Mouse (Mus musculus): ENCODE measurements around the gene Gm11985. TPM values are rescaled to one million over a fixed set of nuclear protein-coding genes. Genes with fewer than 3 reads are reported as not detected.

Gm11985 gene
- polyA plus RNA-seq, 1 experiment, result not detected

DNA sequence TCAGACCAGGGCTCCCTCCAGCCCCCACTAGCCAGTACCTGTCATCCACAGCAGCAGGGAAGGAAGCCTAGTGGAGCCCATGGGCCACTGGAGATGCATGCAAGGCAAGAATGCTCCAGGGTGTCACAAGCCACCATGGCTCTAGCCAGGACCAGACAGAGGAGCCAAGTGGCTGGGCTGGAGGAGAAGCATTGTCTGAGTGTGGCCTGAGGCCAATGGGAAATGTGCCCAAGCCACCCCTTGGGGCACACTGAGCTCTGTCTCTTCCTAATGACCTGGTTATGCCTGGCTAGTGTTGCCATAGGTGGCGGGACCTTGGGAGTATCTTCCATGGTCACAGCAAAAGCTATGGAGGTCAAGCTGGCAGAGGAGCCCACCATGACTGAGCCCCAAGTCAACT is 18.7 kb downstream of the Gm11985 start:
- TF ChIP-seq CTCF (IDR thresholded peaks at IDR 0.05; ENCODE audit: insufficient read depth, low read length) (no peak), POLR2A (IDR thresholded peaks at IDR 0.05; ENCODE audit: borderline replicate concordance, extremely low read depth, low read depth, low read length) (no peak)
- 95% methylated on average over 1 of the region's 1 CpGs for WGBS
- Histone ChIP-seq H3K4me3 (replicated peaks; ENCODE audit: extremely low read depth, low read depth, low read length) (no peak overlapping the region), H3K4me1 (ENCODE audit: control insufficient read depth, insufficient read depth, low read length) (no peaks in the 10 kb centered on the region)
- DNase-seq, result no peak

DNA sequence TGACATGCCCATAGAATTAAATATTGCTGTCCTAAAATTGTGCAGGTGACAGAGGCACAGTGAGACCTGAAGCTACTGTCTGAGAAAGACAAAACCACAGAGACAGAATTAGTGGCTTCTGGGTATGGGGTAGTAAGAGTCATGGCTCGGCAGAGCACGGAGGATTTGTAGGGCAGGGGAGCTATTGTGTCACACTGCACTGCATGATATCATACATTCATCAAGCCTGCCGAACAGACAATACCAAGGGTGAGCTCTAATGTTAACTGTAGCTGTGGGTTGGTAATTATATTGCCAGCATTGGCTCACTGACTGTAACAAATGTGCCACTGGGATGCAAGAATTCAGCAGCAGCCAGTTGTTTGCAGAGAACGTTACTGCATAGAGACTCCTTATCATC is 24.0 kb downstream of the Gm11985 start:
- WGBS, result 68% methylated on average over 4 of the region's 4 CpGs
- no peak overlapping the region for H3K4me3 ChIP-seq (replicated peaks; ENCODE audit: extremely low read depth, low read depth, low read length)
- no peaks in the 10 kb centered on the region for H3K4me1 ChIP-seq (ENCODE audit: control insufficient read depth, insufficient read depth, low read length)
- TF ChIP-seq CTCF (IDR thresholded peaks at IDR 0.05; ENCODE audit: insufficient read depth, low read length) (no peak), POLR2A (IDR thresholded peaks at IDR 0.05; ENCODE audit: borderline replicate concordance, extremely low read depth, low read depth, low read length) (no peak)
- DNase-seq, result no peak

DNA sequence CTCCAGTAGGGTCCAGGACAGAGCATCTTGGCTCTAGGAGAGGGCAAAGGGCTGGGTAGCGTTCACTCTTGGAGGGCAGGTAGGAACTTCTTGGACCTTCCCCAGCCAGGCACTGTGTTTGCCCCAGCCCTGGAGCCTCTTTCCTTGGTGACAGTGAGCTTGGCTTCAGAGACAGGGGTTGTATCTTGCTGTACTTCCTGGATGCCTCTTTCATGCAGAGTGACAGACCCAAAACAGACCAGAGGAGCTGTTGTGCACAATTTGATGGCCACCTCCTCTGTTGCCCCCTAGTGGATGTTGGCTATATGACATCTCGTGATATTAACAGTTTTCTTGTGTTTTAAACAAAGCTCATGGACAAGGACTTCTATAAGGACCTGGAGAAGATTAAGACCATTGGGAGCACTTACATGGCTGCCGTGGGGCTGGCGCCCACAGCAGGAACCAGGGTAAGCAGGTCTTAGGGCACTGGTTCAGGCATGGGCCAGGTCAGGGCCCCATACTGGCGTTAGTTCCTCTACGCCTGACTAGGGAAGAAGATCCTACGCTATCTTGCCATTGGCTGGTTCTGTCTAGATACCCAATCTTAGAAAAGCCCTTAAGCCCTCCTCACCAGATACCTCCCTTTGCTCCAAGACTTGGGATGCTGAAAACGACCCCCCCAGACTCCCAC is 26.7 kb downstream of the Gm11985 start:
- no peak for DNase-seq

DNA sequence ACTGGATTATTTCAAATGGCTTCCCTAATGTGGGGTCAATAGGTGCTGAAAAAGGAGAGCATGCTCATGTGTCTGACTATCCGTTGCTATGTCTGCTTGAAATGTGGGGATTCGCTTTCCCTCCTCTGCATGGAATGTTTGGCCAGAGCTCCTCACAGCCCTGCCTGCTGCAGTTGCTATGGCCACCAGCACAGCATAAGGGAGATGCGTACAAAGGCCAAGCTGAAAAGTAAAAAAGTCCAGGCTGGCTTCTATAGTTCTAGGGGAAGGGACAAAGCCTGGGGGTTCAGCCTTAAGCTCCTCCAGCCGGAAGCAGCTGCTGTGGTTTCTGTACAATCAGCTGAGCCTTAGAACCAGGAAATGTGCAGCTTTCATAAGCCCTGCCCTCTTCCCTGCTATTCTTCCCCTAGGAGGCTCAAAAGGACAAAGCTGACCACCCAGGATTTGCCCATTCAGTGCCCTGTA is 27.7 kb downstream of the Gm11985 start:
- TF ChIP-seq POLR2A (IDR thresholded peaks at IDR 0.05; ENCODE audit: borderline replicate concordance, extremely low read depth, low read depth, low read length) (no peak), CTCF (IDR thresholded peaks at IDR 0.05; ENCODE audit: insufficient read depth, low read length) (no peak)
- DNase-seq, result no peak
- Histone ChIP-seq H3K4me3 (replicated peaks; ENCODE audit: extremely low read depth, low read depth, low read length) (no peak overlapping the region), H3K4me1 (ENCODE audit: control insufficient read depth, insufficient read depth, low read length) (no peaks in the 10 kb centered on the region)
- 43% methylated on average over 4 of the region's 4 CpGs for WGBS

More for the DNA sequence above, 26.7 kb downstream of the Gm11985 start:
- TF ChIP-seq POLR2A (IDR thresholded peaks at IDR 0.05; ENCODE audit: borderline replicate concordance, extremely low read depth, low read depth, low read length), result no peak
- 0 out of 2 replicates have a peak, but pooled peaks have one; percentile 26 for TF ChIP-seq CTCF (IDR thresholded peaks at IDR 0.05; ENCODE audit: insufficient read depth, low read length)
- Histone ChIP-seq H3K4me3 (replicated peaks; ENCODE audit: extremely low read depth, low read depth, low read length) (no peak overlapping the region), H3K4me1 (ENCODE audit: control insufficient read depth, insufficient read depth, low read length) (no peaks in the 10 kb centered on the region)
- 77% methylated on average over 8 of the region's 8 CpGs for WGBS

DNA sequence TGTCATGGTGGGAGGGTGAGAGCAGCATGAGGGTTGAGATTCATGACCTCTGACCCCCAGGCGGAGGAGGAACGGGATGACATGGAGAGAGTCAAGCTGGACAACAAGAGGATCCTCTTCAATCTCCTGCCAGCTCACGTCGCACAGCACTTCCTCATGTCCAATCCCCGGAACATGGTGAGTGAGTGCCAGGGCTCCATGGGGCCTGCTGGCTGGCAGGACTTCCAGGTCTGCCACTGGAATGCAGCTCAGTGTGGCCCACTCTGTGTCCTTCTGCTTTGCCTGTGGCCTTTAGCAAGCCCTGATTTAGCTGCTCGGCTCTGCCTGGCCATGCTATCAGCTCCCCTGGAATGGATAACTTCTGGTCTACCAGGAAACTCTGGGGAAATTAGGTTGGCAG is 28.2 kb downstream of the Gm11985 start:
- H3K4me1 ChIP-seq (ENCODE audit: control insufficient read depth, insufficient read depth, low read length), result no peaks in the 10 kb centered on the region
- no peak for DNase-seq
- WGBS, result 52% methylated on average over 6 of the region's 6 CpGs
- TF ChIP-seq POLR2A (IDR thresholded peaks at IDR 0.05; ENCODE audit: borderline replicate concordance, extremely low read depth, low read depth, low read length), result no peak
- H3K4me3 ChIP-seq (replicated peaks; ENCODE audit: extremely low read depth, low read depth, low read length), result no peak overlapping the region

DNA sequence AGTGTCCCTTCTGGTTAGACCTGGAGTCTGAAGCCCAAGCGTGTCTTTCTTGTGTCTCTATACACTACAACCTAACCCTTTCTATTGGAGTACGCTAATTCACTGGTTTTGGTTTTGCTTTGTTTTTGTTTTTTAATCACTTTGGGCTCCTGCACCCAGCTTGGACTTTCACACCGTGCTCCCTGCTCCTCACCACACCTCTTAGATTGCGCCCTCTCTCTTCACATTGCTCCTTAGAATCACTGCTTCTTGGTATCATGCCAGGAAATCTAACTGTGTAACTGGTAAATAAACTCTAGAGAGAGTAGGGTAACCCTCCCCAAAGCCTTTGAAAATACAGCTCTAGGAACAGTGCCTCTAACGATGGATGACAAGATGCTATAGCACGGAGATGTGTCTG is 30.2 kb downstream of the Gm11985 start:
- Histone ChIP-seq H3K4me1 (ENCODE audit: control insufficient read depth, insufficient read depth, low read length) (no peaks in the 10 kb centered on the region), H3K4me3 (replicated peaks; ENCODE audit: extremely low read depth, low read depth, low read length) (no peak overlapping the region)
- 67% methylated on average over 6 of the region's 6 CpGs for WGBS
- DNase-seq, result no peak
- no peak for TF ChIP-seq POLR2A (IDR thresholded peaks at IDR 0.05; ENCODE audit: borderline replicate concordance, extremely low read depth, low read depth, low read length)
- no peak for TF ChIP-seq CTCF (IDR thresholded peaks at IDR 0.05; ENCODE audit: insufficient read depth, low read length)

DNA sequence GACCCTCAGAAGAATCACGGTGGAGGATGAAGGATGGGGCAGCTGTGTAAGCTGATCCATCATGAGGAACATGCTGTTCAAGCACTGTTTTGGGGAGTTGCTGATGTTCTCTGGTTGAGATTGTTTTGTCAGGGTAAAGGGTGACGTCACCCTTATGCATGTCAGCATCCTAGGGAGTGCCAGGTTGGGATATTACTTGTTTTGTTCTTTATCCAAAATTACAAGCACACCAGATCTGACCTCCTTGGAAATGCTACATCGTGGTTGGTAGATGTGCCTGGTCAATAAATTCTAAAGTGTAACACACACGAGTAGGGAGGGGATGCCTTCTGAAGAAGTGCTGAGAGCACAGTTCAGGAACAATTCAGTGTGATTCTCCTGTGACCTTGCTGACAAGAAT is 31.9 kb downstream of the Gm11985 start:
- no peak overlapping the region for H3K4me3 ChIP-seq (replicated peaks; ENCODE audit: extremely low read depth, low read depth, low read length)
- no peaks in the 10 kb centered on the region for H3K4me1 ChIP-seq (ENCODE audit: control insufficient read depth, insufficient read depth, low read length)
- 47% methylated on average over 4 of the region's 4 CpGs for WGBS
- no peak for DNase-seq
- TF ChIP-seq CTCF (IDR thresholded peaks at IDR 0.05; ENCODE audit: insufficient read depth, low read length) (no peak), POLR2A (IDR thresholded peaks at IDR 0.05; ENCODE audit: borderline replicate concordance, extremely low read depth, low read depth, low read length) (no peak)

DNA sequence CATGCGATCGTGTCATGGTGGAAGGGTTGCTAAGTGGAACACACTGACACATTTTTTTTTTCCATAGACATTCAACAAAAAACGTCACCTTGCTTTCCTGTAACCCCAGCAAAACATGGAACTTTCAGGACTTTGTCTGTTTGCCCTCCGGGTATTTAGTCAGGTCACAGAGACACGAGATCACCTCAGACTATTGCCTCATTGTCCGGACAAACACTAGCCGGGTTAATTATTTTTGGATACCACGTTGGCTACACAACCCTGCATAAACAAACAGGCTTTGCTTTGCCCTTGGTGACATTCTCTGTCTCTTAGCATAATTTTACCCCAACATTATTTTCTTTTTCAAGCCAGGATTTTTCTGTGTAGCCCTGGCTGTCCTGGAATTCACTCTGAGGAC is 35.3 kb downstream of the Gm11985 start:
- Histone ChIP-seq H3K4me3 (replicated peaks; ENCODE audit: extremely low read depth, low read depth, low read length) (no peak overlapping the region), H3K4me1 (ENCODE audit: control insufficient read depth, insufficient read depth, low read length) (no peaks in the 10 kb centered on the region)
- TF ChIP-seq POLR2A (IDR thresholded peaks at IDR 0.05; ENCODE audit: borderline replicate concordance, extremely low read depth, low read depth, low read length) (no peak), CTCF (IDR thresholded peaks at IDR 0.05; ENCODE audit: insufficient read depth, low read length) (no peak)
- DNase-seq, result no peak
- 60% methylated on average over 8 of the region's 8 CpGs for WGBS

DNA sequence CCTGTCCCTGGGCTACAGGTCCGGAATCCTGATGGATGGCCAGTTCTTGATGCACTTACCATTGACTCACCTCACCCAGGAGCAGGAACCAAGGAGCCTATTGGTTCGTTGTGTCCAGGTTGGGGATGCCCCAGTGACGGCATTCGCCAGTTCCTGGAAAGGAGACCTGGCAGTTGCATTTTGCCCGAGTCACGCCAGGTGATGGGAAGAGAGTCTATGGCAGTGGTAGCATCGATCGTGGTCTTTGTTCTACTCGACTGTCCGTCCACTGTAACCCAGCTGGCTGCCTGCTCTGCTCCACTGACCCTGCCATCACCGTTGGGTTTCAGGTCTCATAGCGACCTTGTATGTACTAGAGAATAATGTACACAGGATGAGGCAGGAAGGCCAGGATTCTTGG is 36.0 kb downstream of the Gm11985 start:
- no peak for TF ChIP-seq POLR2A (IDR thresholded peaks at IDR 0.05; ENCODE audit: borderline replicate concordance, extremely low read depth, low read depth, low read length)
- TF ChIP-seq CTCF (IDR thresholded peaks at IDR 0.05; ENCODE audit: insufficient read depth, low read length), result no peak
- DNase-seq, result no peak
- no peak overlapping the region for H3K4me3 ChIP-seq (replicated peaks; ENCODE audit: extremely low read depth, low read depth, low read length)
- H3K4me1 ChIP-seq (ENCODE audit: control insufficient read depth, insufficient read depth, low read length), result no peaks in the 10 kb centered on the region
- 91% methylated on average over 12 of the region's 12 CpGs for WGBS

DNA sequence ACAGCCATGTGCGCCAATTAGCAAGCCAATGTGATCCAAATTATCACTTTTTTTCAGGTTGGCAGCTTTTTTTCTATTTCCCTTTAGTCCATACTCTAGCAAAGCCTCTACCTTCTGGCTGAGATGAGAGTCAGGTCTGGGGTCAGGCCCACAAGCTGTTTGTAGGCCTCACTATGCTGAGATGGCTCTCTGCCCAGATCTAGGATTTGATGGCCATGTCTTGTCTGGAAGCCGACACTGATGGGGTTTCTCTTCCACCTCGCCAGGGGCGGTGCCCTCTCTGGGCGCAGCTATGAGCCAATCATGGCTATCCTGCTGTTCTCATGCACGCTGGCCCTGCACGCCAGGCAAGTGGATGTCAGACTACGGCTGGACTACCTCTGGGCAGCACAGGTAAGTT is 37.9 kb downstream of the Gm11985 start:
- Histone ChIP-seq H3K4me1 (ENCODE audit: control insufficient read depth, insufficient read depth, low read length) (no peaks in the 10 kb centered on the region), H3K4me3 (replicated peaks; ENCODE audit: extremely low read depth, low read depth, low read length) (no peak overlapping the region)
- DNase-seq, result no peak
- 86% methylated on average over 8 of the region's 8 CpGs for WGBS
- no peak for TF ChIP-seq POLR2A (IDR thresholded peaks at IDR 0.05; ENCODE audit: borderline replicate concordance, extremely low read depth, low read depth, low read length)
- no peak for TF ChIP-seq CTCF (IDR thresholded peaks at IDR 0.05; ENCODE audit: insufficient read depth, low read length)
